Mouse (Mus musculus) embryonic facial prominence, embryonic 15.5 days (tissue): ENCODE results near the gene Cavin1. TPM values are rescaled to one million over a fixed set of nuclear protein-coding genes. Genes with fewer than 3 reads are reported as not detected.

ENCODE experiments used
- ATAC-seq: fragments of 200-750 bp; cut with Nextera tagmentation; 2 replicates; pipeline ENCODE4 v1.8.0; 2017; ENCODE audit warnings: low read depth, moderate TSS enrichment; ENCODE audit not compliant: insufficient number of reproducible peaks, low FRiP score, low TSS enrichment
- H3K27ac ChIP-seq: fragments of 300-500 bp; sonication (generic); replicated peaks from 2 replicates; pipeline ENCODE4 v1.5.1; 2015; ENCODE audit warnings: mild to moderate bottlenecking, inconsistent platforms
- H3K27me3 ChIP-seq: fragments of 300-500 bp; sonication (generic); 2 replicates; pipeline ENCODE4 v1.6.1; 2015; ENCODE audit warnings: inconsistent platforms
- H3K36me3 ChIP-seq: fragments of 300-500 bp; sonication (generic); 2 replicates; pipeline ENCODE4 v1.6.1; 2015; ENCODE audit warnings: mild to moderate bottlenecking, inconsistent platforms
- H3K4me1 ChIP-seq: fragments of 300-500 bp; sonication (generic); 2 replicates; pipeline ENCODE4 v1.6.1; 2015; ENCODE audit warnings: inconsistent platforms
- H3K4me2 ChIP-seq: fragments of 300-500 bp; sonication (generic); replicated peaks from 2 replicates; pipeline ENCODE4 v1.6.1; 2015; ENCODE audit warnings: mild to moderate bottlenecking, inconsistent platforms
- H3K4me3 ChIP-seq: fragments of 300-500 bp; sonication (generic); replicated peaks from 2 replicates; pipeline ENCODE4 v1.5.1; 2015; ENCODE audit warnings: mild to moderate bottlenecking, inconsistent platforms
- H3K9ac ChIP-seq: fragments of 300-500 bp; sonication (generic); 2 replicates; pipeline ENCODE4 v1.6.1; 2015; ENCODE audit warnings: inconsistent platforms
- H3K9me3 ChIP-seq: fragments of 300-500 bp; sonication (generic); replicated peaks from 2 replicates; pipeline ENCODE4 v1.6.1; 2016; ENCODE audit warnings: inconsistent platforms
- WGBS: fragments of 180-500 bp; shearing (Covaris S2); methylation state at CpG from one replicate; pipeline ENCODE4 v1.1.7; 2015; 5-methylcytosine and 5-hydroxymethylcytosine counted together
- polyA plus RNA-seq: library from polyadenylated mRNA; unstranded; fragments of >200 nt; fragmentation: Nextera tagmentation; extraction: Ambion mirVana; gene quantifications from 2 replicates; pipeline ENCODE4 v1.2.1, GENCODE M21; 2015

The Cavin1 gene
- polyA plus RNA-seq, 1 experiment from 2014 or later = 330 TPM

- 70% methylated on average over 6 of the region's 6 CpGs for WGBS
- Histone ChIP-seq H3K4me2 (0 out of 2 replicates have a peak overlapping the region, but pooled peaks have one; percentile 2), H3K36me3 (no peaks in the 10 kb centered on the region), H3K27ac (peak overlapping the region; percentile 65; the same call in 1 of the 2 replicates), H3K9me3 (no peaks in the 10 kb centered on the region), H3K27me3 (no peaks in the 10 kb centered on the region), H3K4me3 (no peak overlapping the region), H3K9ac (no peak overlapping the region), H3K4me1 (peaks cover 79% of the 10 kb centered on the region)
- no peak for ATAC-seq
These were observed 4.9 kb downstream of the Cavin1 start for GRCm38 (mm10) chr11:100965760-100966159.

- Histone ChIP-seq H3K9me3 (no peaks in the 10 kb centered on the region), H3K9ac (no peak overlapping the region), H3K4me1 (peaks cover 79% of the 10 kb centered on the region), H3K36me3 (no peaks in the 10 kb centered on the region), H3K4me2 (no peak overlapping the region), H3K4me3 (no peak overlapping the region), H3K27ac (peak overlapping the region; percentile 65), H3K27me3 (no peaks in the 10 kb centered on the region)
- WGBS = 73% methylated on average over 6 of the region's 6 CpGs
- no peak for ATAC-seq
These were observed 5.7 kb downstream of the Cavin1 start for GRCm38 (mm10) chr11:100964901-100965542.

GRCm38 (mm10) chr11:100964180-100964579 is 6.5 kb downstream of the Cavin1 start:
- Histone ChIP-seq H3K27me3 (peaks cover 2% of the 10 kb centered on the region), H3K4me1 (peaks cover 84% of the 10 kb centered on the region), H3K4me3 (no peak overlapping the region), H3K4me2 (no peak overlapping the region; the same call in 1 of the 2 replicates), H3K9ac (no peak overlapping the region), H3K9me3 (no peaks in the 10 kb centered on the region), H3K27ac (peak overlapping the region; percentile 65), H3K36me3 (no peaks in the 10 kb centered on the region)
- ATAC-seq = no peak
- 75% methylated on average over 7 of the region's 7 CpGs for WGBS

GRCm38 (mm10) chr11:100963647-100964046 is 7.0 kb downstream of the Cavin1 start:
- ATAC-seq = no peak
- Histone ChIP-seq H3K4me2 (no peak overlapping the region), H3K4me3 (no peak overlapping the region), H3K27me3 (peaks cover 7% of the 10 kb centered on the region), H3K9ac (no peak overlapping the region), H3K27ac (peak overlapping the region; percentile 65), H3K4me1 (peaks cover 85% of the 10 kb centered on the region), H3K36me3 (peaks cover 3% of the 10 kb centered on the region; the same call in 1 of the 2 replicates), H3K9me3 (no peaks in the 10 kb centered on the region)
- WGBS = 70% methylated on average over 9 of the region's 9 CpGs

- Histone ChIP-seq H3K36me3 (peaks cover 15% of the 10 kb centered on the region), H3K27me3 (peaks cover 19% of the 10 kb centered on the region), H3K9me3 (no peaks in the 10 kb centered on the region), H3K4me3 (no peak overlapping the region), H3K27ac (peak overlapping the region; percentile 65), H3K9ac (0 out of 2 replicates have a peak overlapping the region, but pooled peaks have one; percentile 0), H3K4me2 (no peak overlapping the region), H3K4me1 (peaks cover 78% of the 10 kb centered on the region)
- 39% methylated on average over 9 of the region's 9 CpGs for WGBS
- ATAC-seq = no peak
These were observed 8.2 kb downstream of the Cavin1 start for GRCm38 (mm10) chr11:100962371-100962911.

GRCm38 (mm10) chr11:100960540-100960939 is 10.1 kb downstream of the Cavin1 start:
- Histone ChIP-seq H3K4me1 (peaks cover 67% of the 10 kb centered on the region), H3K4me3 (no peak overlapping the region), H3K9ac (no peak overlapping the region), H3K27me3 (peaks cover 19% of the 10 kb centered on the region), H3K27ac (no peak overlapping the region), H3K36me3 (peaks cover 24% of the 10 kb centered on the region), H3K9me3 (no peaks in the 10 kb centered on the region), H3K4me2 (no peak overlapping the region)
- 17% methylated on average over 6 of the region's 6 CpGs for WGBS
- peak; percentile 51; the same call in 1 of the 2 replicates for ATAC-seq

- ATAC-seq = no peak
- 29% methylated on average over 3 of the region's 3 CpGs for WGBS
- H3K4me3 ChIP-seq = no peak overlapping the region
- H3K4me1 ChIP-seq = peaks cover 60% of the 10 kb centered on the region
- peaks cover 19% of the 10 kb centered on the region for H3K27me3 ChIP-seq
- H3K4me2 ChIP-seq = 0 out of 2 replicates have a peak overlapping the region, but pooled peaks have one; percentile 17
- H3K27ac ChIP-seq = peak overlapping the region; percentile 67; the same call in 1 of the 2 replicates
- H3K9me3 ChIP-seq = no peaks in the 10 kb centered on the region
- 0 out of 2 replicates have a peak overlapping the region, but pooled peaks have one; percentile 6 for H3K9ac ChIP-seq
- H3K36me3 ChIP-seq = peaks cover 28% of the 10 kb centered on the region
These were observed 10.9 kb downstream of the Cavin1 start for GRCm38 (mm10) chr11:100959826-100960225.

GRCm38 (mm10) chr11:100959464-100959810 is 11.2 kb downstream of the Cavin1 start:
- no peak overlapping the region for H3K27ac ChIP-seq
- H3K27me3 ChIP-seq = peaks cover 19% of the 10 kb centered on the region

GRCm38 (mm10) chr11:100958613-100959463 is 11.8 kb downstream of the Cavin1 start:
- WGBS = 29% methylated on average over 76 of the region's 76 CpGs
- H3K4me2 ChIP-seq = peak overlapping the region; percentile 28
- no peak overlapping the region for H3K9ac ChIP-seq
- H3K9me3 ChIP-seq = no peaks in the 10 kb centered on the region
- no peak overlapping the region for H3K27ac ChIP-seq
- H3K36me3 ChIP-seq = peaks cover 28% of the 10 kb centered on the region
- ATAC-seq = no peak
- H3K4me1 ChIP-seq = peaks cover 50% of the 10 kb centered on the region
- H3K27me3 ChIP-seq = peaks cover 19% of the 10 kb centered on the region
- peak overlapping the region; percentile 10; the same call in 1 of the 2 replicates for H3K4me3 ChIP-seq

More at GRCm38 (mm10) chr11:100959464-100959810, 11.2 kb downstream of the Cavin1 start:
- Histone ChIP-seq H3K36me3 (peaks cover 28% of the 10 kb centered on the region), H3K9ac (0 out of 2 replicates have a peak overlapping the region, but pooled peaks have one; percentile 6), H3K4me3 (0 out of 2 replicates have a peak overlapping the region, but pooled peaks have one; percentile 10), H3K4me1 (peaks cover 56% of the 10 kb centered on the region), H3K4me2 (peak overlapping the region; percentile 28; the same call in 1 of the 2 replicates), H3K9me3 (no peaks in the 10 kb centered on the region)
- WGBS = 4% methylated on average over 14 of the region's 14 CpGs
- no peak for ATAC-seq

GRCm38 (mm10) chr11:100957915-100958469 is 12.7 kb downstream of the Cavin1 start:
- Histone ChIP-seq H3K9me3 (no peaks in the 10 kb centered on the region), H3K4me1 (peaks cover 41% of the 10 kb centered on the region), H3K27me3 (peaks cover 19% of the 10 kb centered on the region), H3K4me2 (no peak overlapping the region), H3K4me3 (no peak overlapping the region), H3K36me3 (peaks cover 28% of the 10 kb centered on the region), H3K9ac (no peak overlapping the region), H3K27ac (no peak overlapping the region)
- ATAC-seq = no peak
- 46% methylated on average over 6 of the region's 6 CpGs for WGBS

- H3K4me2 ChIP-seq = no peak overlapping the region
- H3K4me1 ChIP-seq = peaks cover 38% of the 10 kb centered on the region
- H3K36me3 ChIP-seq = peaks cover 28% of the 10 kb centered on the region
- H3K9ac ChIP-seq = no peak overlapping the region
- no peaks in the 10 kb centered on the region for H3K9me3 ChIP-seq
- H3K27ac ChIP-seq = no peak overlapping the region
- 4% methylated on average over 5 of the region's 5 CpGs for WGBS
- H3K4me3 ChIP-seq = no peak overlapping the region
- peaks cover 19% of the 10 kb centered on the region for H3K27me3 ChIP-seq
- no peak for ATAC-seq
These were observed 13.4 kb downstream of the Cavin1 start for GRCm38 (mm10) chr11:100957244-100957643.
